Mouse (Mus musculus) hindbrain, postnatal 0 days (tissue): ENCODE measurements at regions not wholly inside any gene's neighbourhood (a gene's known extent, or its start where the extent isn't known, plus 50 kb on each side); places are given as distances from the start of the nearest gene placed in this dataset.

ENCODE experiments used
- ATAC-seq: fragments of 200-750 bp; cut with Nextera tagmentation; 2 replicates; pipeline ENCODE4 v1.8.0; 2017; ENCODE audit warnings: mild to moderate bottlenecking, moderate TSS enrichment, moderate library complexity
- DNase-seq: peaks from one replicate; pipeline ENCODE4 v3.0.0-alpha.2; 2015; ENCODE audit warnings: low spot score
- H3K27ac ChIP-seq: fragments of 300-500 bp; sonication (generic); 2 replicates; pipeline ENCODE4 v1.5.1; 2014; ENCODE audit warnings: mild to moderate bottlenecking
- H3K27me3 ChIP-seq: fragments of 300-500 bp; sonication (generic); 2 replicates; pipeline ENCODE4 v1.6.1; 2014; ENCODE audit warnings: low read length, mixed read lengths; ENCODE audit not compliant: insufficient read depth
- H3K36me3 ChIP-seq: fragments of 300-500 bp; sonication (generic); 2 replicates; pipeline ENCODE4 v1.6.1; 2014; ENCODE audit warnings: low read length, mixed read lengths; ENCODE audit not compliant: insufficient read depth
- H3K4me1 ChIP-seq: fragments of 300-500 bp; sonication (generic); 2 replicates; pipeline ENCODE4 v1.6.1; 2014; ENCODE audit warnings: antibody characterized with exemption, low read length, mixed read lengths; ENCODE audit not compliant: insufficient read depth
- H3K4me2 ChIP-seq: fragments of 300-500 bp; sonication (generic); 2 replicates; pipeline ENCODE4 v1.6.1; 2014; ENCODE audit warnings: low read depth, mild to moderate bottlenecking, low read length, moderate library complexity, mixed read lengths
- H3K4me3 ChIP-seq: fragments of 300-500 bp; sonication (generic); 2 replicates; pipeline ENCODE4 v1.5.1; 2014; ENCODE audit warnings: low read length
- H3K9ac ChIP-seq: fragments of 300-500 bp; sonication (generic); replicated peaks from 2 replicates; pipeline ENCODE4 v1.6.1; 2014; ENCODE audit warnings: mild to moderate bottlenecking, low read length, moderate library complexity, mixed read lengths
- H3K9me3 ChIP-seq: fragments of 300-500 bp; sonication (generic); 2 replicates; pipeline ENCODE4 v1.6.1; 2016; ENCODE audit warnings: low read length, mixed read lengths
- CTCF ChIP-seq: IDR thresholded peaks from 2 replicates; pipeline ENCODE4 v1.5.1; 2016; ENCODE audit warnings: antibody characterized with exemption, control low read depth, low read depth
- WGBS: fragments of 180-500 bp; shearing (Covaris S2); extraction: QIAGEN DNeasy Blood & Tissue Kit; methylation state at CpG from one replicate; pipeline ENCODE4 v1.1.7; 2014; 5-methylcytosine and 5-hydroxymethylcytosine counted together

DNA sequence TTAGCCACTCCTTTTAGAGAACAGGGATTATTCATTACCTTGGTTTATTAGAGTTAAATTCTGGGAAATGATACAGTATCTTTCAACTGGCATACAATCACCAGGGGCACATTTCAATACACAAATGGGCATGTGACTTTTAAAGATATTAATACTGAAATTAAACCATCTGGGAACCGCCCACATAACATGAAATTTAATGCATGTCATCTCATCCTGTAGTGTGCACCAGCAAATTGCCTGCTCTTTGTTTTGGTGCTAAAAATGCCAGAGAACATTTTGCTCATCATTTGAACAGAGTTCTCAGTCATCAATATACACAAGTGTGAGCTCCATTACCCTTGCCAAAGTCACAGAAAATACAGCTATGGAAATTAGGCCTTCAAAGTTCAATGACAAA, 330.9 kb downstream of the Lipi start:
- H3K27me3 ChIP-seq, result no peaks in the 10 kb centered on the region
- no peak overlapping the region for H3K27ac ChIP-seq
- DNase-seq, result no peak
- no peak for TF ChIP-seq CTCF
- H3K4me2 ChIP-seq, result no peak overlapping the region
- no peaks in the 10 kb centered on the region for H3K36me3 ChIP-seq
- H3K9me3 ChIP-seq, result no peaks in the 10 kb centered on the region
- WGBS, result 89% methylated on average over 1 of the region's 1 CpGs
- ATAC-seq, result no peak
- no peaks in the 10 kb centered on the region for H3K4me1 ChIP-seq
- no peak overlapping the region for H3K4me3 ChIP-seq
- H3K9ac ChIP-seq, result no peak overlapping the region

DNA sequence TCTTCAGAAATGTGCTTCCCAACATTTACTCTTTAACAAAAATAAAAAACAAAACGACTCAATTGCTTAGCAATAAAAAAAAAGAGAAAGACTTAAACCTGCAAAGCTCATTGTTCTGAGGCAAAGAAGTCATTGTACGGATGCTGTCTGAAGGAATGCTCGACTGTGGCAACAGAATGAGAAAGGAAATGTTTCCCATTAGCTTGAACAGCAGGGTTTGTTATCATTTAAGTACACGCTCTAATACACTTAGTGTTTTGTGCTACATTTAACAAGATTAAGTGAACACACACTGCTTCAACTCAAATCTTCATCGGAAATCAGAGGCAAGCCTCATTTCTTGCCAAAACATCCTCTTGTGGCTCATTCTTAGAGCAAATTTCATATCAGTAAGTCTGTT, 336.7 kb downstream of the Lipi start:
- Histone ChIP-seq H3K4me1 (no peaks in the 10 kb centered on the region), H3K9ac (no peak overlapping the region), H3K27ac (no peak overlapping the region), H3K27me3 (no peaks in the 10 kb centered on the region), H3K36me3 (no peaks in the 10 kb centered on the region), H3K4me2 (no peak overlapping the region), H3K4me3 (no peak overlapping the region), H3K9me3 (no peaks in the 10 kb centered on the region)
- DNase-seq (peak; percentile 19), ATAC-seq (no peak)
- 29% methylated on average over 5 of the region's 5 CpGs for WGBS
- TF ChIP-seq CTCF, result no peak

- no peak for TF ChIP-seq CTCF
- H3K9ac ChIP-seq, result no peak overlapping the region
- H3K4me3 ChIP-seq, result no peak overlapping the region
- ATAC-seq (no peak), DNase-seq (no peak)
- no peaks in the 10 kb centered on the region for H3K36me3 ChIP-seq
- no peaks in the 10 kb centered on the region for H3K9me3 ChIP-seq
- no peak overlapping the region for H3K27ac ChIP-seq
- no peaks in the 10 kb centered on the region for H3K4me1 ChIP-seq
- no peak overlapping the region for H3K4me2 ChIP-seq
- WGBS, result 89% methylated on average over 2 of the region's 2 CpGs
- H3K27me3 ChIP-seq, result no peaks in the 10 kb centered on the region
These were observed 345.5 kb downstream of the Lipi start for GRCm38 (mm10) chr16:75240383-75240782.

DNA sequence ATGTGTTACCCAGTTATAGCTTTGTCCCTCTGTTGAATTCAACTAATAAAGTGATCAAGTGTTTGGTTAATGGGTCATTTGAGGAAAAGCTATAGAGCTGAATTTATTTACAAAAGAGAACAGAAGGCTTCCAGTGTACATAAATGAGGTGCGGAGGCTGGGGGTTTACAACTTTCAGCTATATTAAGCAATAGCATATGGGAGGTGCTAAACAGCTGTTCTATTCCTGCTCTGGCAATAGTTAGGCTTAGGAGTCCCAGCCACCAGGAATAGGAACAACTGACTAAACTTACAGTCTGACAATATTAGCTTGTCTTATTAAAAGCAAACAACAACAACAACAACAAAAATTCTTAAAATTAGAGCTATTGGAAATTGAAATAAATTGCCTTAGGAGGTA, 353.7 kb downstream of the Lipi start:
- Histone ChIP-seq H3K36me3 (no peaks in the 10 kb centered on the region), H3K4me2 (no peak overlapping the region), H3K27me3 (no peaks in the 10 kb centered on the region), H3K4me3 (no peak overlapping the region), H3K9me3 (no peaks in the 10 kb centered on the region), H3K9ac (no peak overlapping the region), H3K27ac (no peak overlapping the region), H3K4me1 (no peaks in the 10 kb centered on the region)
- DNase-seq (no peak), ATAC-seq (no peak)
- TF ChIP-seq CTCF, result no peak
- WGBS, result 78% methylated on average over 1 of the region's 1 CpGs

DNA sequence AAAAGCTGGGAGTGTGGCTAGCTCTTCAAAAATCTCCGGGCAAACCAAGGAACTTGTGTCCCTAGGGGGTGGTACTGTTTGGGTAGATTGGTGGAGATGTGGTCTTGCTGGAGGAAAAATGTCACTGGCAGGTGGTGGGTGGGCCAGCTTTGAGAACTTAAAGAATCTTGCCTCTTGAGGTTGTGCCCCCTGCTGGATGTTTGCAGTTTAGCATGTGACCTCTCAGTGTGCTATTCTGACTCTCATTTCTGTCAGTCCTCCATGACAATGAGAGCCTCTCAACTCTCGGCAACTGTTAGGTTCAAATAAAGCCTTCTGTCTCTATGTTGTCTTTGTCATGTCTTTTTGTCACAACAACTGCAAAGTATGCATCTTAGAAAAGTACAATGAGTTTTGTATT, 392.5 kb downstream of the Lipi start:
- WGBS, result 56% methylated on average over 2 of the region's 2 CpGs
- no peak; the same call in 1 of the 2 replicates for TF ChIP-seq CTCF
- Histone ChIP-seq H3K27ac (no peak overlapping the region), H3K9ac (no peak overlapping the region), H3K4me1 (no peaks in the 10 kb centered on the region), H3K27me3 (no peaks in the 10 kb centered on the region), H3K36me3 (no peaks in the 10 kb centered on the region), H3K9me3 (no peaks in the 10 kb centered on the region), H3K4me3 (no peak overlapping the region), H3K4me2 (no peak overlapping the region)
- DNase-seq (no peak), ATAC-seq (no peak)

DNA sequence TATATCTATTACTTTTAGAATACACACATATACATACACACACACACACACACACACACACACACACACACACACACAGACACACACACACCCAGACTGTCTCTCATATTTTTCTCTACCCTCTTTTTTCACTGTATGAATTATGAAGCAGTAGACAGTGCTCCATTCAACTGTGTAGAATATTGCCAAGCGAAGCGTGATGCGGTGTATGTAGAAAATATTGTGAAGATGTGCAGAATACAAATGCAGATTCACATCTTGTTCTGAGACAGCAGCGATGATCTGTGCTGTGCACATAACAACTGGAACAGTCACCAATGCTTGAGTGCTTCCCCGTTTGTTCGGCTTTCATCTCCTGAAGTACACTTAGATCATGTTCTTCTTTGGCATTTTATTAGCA, 395.5 kb downstream of the Lipi start:
- Histone ChIP-seq H3K27ac (no peak overlapping the region), H3K9ac (no peak overlapping the region), H3K36me3 (no peaks in the 10 kb centered on the region), H3K4me1 (no peaks in the 10 kb centered on the region), H3K9me3 (no peaks in the 10 kb centered on the region), H3K4me2 (no peak overlapping the region), H3K4me3 (no peak overlapping the region), H3K27me3 (no peaks in the 10 kb centered on the region)
- TF ChIP-seq CTCF, result no peak
- 86% methylated on average over 6 of the region's 6 CpGs for WGBS
- ATAC-seq, result no peak
- DNase-seq, result no peak

- Histone ChIP-seq H3K27ac (no peak overlapping the region), H3K27me3 (no peaks in the 10 kb centered on the region), H3K9ac (no peak overlapping the region), H3K36me3 (no peaks in the 10 kb centered on the region), H3K4me3 (no peak overlapping the region), H3K9me3 (no peaks in the 10 kb centered on the region), H3K4me2 (no peak overlapping the region), H3K4me1 (no peaks in the 10 kb centered on the region)
- no peak for ATAC-seq
- TF ChIP-seq CTCF, result no peak
- WGBS, result 92% methylated on average over 1 of the region's 1 CpGs
- DNase-seq, result no peak
These were observed 419.8 kb downstream of the Lipi start for GRCm38 (mm10) chr16:75166040-75166439.
